Mouse (Mus musculus) bone marrow macrophage, adult 2 months (primary cell): ENCODE data around the gene Grip1. TPM values are rescaled to one million over a fixed set of nuclear protein-coding genes. Genes with fewer than 3 reads are reported as not detected.

Experiments
- H3K27ac ChIP-seq: 2 replicates; pipeline ENCODE4 v1.5.1; 2012; ENCODE audit warnings: low read depth, low read length; ENCODE audit not compliant: insufficient read depth
- H3K4me1 ChIP-seq: 2 replicates; pipeline ENCODE4 v1.6.1; 2012; ENCODE audit warnings: low read length; ENCODE audit not compliant: control insufficient read depth, insufficient read depth
- H3K4me3 ChIP-seq: 2 replicates; pipeline ENCODE4 v1.5.1; 2012; ENCODE audit warnings: mild to moderate bottlenecking, low read length, moderate library complexity; ENCODE audit not compliant: insufficient read depth
- CTCF ChIP-seq: IDR thresholded peaks from 2 replicates; pipeline ENCODE4 v1.5.1; 2012; ENCODE audit warnings: low read depth, mild to moderate bottlenecking, low read length, moderate library complexity
- POLR2A ChIP-seq: IDR thresholded peaks from 2 replicates; pipeline ENCODE4 v1.6.1; 2012; ENCODE audit warnings: mild to moderate bottlenecking, low read depth, low read length, borderline replicate concordance
- polyA plus RNA-seq: library from polyadenylated mRNA; stranded (reverse); fragments of >200 nt; gene quantifications from 2 replicates; pipeline ENCODE4 v1.2.4, GENCODE M21; 2012; ENCODE audit not compliant: missing spikeins, insufficient read depth, insufficient read length

The Grip1 gene
- polyA plus RNA-seq, 1 experiment = not detected

DNA sequence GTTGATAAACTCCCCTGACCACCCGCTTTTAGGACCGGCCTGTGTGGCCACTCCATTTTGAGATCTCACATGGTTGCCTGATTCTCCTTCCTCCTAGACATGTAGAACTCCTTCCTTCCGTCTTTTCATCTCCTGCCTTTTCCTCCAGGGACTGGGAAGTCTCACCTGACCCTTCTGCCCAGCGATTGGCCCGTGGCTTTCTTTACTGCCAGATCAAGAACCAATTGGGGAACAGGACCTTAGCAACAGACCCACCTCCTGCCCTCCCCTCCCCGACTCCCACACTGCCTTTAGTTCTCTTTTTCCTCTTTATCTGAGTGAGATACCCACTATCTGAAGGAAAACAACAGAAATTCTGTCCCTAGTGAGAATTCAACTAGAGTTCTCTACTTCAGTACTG, 180.9 kb downstream of the Grip1 start:
- Histone ChIP-seq H3K4me1 (no peaks in the 10 kb centered on the region), H3K4me3 (no peak overlapping the region), H3K27ac (no peak overlapping the region)
- TF ChIP-seq CTCF = no peak
- TF ChIP-seq POLR2A = no peak

DNA sequence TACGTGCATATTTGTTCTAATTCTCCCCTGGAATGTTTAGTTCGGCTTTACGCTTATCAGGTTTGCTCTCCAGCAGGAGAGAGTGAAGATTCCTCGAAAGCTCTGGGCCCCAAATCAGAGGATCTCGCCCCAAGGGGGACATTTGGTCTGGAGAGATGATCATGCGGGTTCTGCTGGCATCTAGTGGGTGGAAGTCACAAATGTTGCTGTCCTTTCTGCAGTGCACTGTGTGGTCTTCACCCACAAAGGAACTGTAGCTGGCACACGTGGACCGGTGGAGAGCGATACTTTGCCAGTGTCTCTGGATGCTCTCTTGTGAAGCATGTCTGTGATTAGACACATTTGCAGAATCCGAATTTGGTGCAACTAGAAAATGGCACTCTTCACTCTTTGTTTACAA, 186.9 kb downstream of the Grip1 start:
- Histone ChIP-seq H3K4me1 (no peaks in the 10 kb centered on the region), H3K27ac (no peak overlapping the region), H3K4me3 (no peak overlapping the region)
- TF ChIP-seq CTCF = no peak

DNA sequence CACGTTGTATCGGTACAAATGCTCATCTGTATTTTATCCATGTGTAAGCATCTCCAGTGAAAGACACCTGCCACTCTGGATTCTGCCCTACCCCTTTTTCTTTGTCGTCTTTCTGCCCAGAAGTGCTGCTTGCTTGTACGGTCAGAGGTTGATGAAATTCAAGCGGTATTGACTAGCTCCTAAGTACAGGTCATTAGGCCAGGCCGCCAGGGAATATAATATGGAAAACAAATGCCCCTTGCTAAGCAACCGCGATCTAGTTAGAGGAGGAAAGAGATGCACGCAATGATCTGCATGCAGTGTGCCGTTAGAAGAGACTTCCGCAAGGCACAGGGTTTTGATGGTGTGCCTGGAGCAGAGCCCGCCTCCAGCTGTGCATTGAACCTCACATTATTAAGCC, 187.4 kb downstream of the Grip1 start:
- Histone ChIP-seq H3K4me1 (no peaks in the 10 kb centered on the region), H3K27ac (no peak overlapping the region), H3K4me3 (no peak overlapping the region)
- TF ChIP-seq CTCF = no peak
- TF ChIP-seq POLR2A = no peak

DNA sequence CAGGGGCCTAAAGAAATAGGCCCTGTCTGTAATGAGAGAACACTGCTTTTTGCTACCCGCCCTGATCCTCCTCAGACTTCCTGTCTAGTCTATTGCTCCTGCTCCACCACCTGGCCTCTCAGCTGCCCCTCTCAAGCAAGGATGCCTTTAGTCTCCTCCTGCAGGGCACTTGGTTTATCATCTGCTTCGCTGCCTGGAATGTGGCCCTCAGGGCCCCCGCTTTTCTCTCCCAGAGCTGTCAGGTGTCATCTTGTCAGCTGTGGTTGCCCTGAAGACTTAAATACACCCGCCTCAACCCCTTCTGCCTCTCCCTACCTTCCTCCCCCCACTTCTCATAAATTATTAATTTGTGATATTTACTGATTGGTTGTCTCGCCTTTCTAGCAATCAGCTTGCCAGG, 190.7 kb downstream of the Grip1 start:
- Histone ChIP-seq H3K4me3 (no peak overlapping the region), H3K4me1 (no peaks in the 10 kb centered on the region), H3K27ac (no peak overlapping the region)
- no peak for TF ChIP-seq CTCF
- no peak for TF ChIP-seq POLR2A

DNA sequence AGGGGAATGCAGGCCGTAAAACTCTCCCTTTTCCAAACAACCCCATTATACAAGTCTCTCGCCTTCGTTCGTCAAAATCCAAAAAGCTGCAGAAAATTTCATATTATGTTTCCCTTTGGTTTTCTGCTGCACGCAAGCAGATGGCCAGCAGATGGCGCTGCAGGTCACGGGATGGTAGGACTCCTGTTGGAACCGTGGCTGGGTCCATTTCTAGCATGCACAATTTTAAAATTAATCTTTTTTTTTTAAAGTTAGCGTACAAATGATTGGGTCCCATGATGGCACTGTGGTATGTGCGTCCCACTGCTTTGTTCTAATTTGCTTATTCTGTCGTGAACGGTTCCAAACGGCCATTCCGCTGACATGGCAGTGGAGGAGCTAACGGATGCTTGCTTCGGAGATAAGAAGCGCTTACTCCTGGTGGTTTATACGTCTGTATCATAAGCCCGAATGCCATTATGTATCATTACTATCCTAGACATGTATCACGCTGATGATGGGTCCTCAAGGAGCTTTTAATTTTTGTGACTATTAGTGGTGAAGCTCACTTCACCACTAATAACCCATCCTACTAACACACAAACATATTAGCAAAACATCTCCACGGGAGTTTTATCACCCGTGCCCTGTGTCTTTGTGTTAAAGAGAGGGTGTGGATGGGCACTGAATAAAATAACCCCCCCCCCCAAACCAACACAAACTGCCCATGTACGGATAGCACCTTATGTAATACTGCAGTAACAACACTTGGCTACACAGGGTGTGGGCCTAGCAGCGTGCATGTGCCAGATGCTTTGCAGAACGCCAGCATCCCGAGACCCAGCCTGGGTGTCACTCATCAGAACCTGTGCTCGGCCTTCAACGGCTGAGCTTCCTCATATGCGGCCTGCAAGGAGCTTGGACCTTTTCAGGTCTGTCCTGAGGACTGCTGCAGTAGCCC, 193.1 kb downstream of the Grip1 start:
- Histone ChIP-seq H3K4me3 (no peak overlapping the region), H3K27ac (no peak overlapping the region), H3K4me1 (no peaks in the 10 kb centered on the region)
- TF ChIP-seq POLR2A = no peak
- peak; percentile 51 for TF ChIP-seq CTCF

DNA sequence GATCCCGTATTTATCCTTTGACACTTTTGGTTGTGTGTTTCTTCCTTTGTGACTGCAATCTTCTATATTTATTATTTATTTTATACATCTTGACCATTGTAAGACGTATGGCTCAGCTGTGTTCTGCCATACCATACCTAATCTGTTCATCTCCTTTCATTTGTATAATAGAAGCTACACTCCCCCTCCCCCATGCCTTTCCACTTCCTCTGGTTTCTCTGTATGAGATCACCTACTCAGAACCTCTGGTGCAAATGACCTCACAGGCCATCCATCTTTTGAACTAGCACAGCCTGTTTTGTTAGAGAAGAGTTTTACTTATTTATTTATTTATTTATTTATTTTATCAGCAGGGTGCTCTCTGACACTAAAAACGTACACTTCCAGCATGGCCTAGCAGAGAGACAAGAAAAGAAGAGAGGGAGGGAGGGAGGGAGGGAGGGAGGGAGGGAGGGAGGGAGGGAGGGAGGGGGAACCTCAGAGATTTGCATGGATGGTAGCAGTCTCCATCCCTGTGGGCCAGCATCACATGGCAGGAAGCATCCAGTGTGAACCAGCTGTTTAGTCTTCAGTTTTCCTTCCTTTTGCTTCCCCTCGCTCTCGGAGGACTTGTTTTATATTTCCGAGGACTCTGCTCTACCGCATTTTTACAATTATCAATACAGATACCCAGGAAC, 207.2 kb downstream of the Grip1 start:
- Histone ChIP-seq H3K4me3 (no peak overlapping the region), H3K4me1 (no peaks in the 10 kb centered on the region), H3K27ac (no peak overlapping the region)
- TF ChIP-seq CTCF (no peak), POLR2A (no peak)

DNA sequence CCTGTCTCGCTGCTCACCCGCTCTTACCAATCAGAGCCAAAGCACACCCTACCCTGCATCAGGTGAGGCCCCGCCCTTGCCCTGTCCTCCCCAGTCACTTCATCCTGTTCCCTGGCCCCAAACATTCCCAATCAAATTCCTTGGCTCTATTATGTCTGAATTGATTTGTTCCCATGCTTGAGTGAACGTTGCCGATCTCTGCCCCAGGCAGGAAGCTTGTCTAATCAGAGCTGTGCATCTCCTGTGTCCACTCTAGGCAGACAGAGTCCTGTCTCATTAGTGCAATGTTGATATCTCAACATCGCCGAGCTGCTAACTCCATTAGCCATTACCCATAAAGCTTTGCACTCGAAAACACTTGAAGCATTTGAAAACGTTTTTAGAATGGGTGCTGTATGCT, 210.0 kb downstream of the Grip1 start:
- Histone ChIP-seq H3K27ac (no peak overlapping the region), H3K4me1 (no peaks in the 10 kb centered on the region), H3K4me3 (no peak overlapping the region)
- TF ChIP-seq CTCF (no peak), POLR2A (no peak)

DNA sequence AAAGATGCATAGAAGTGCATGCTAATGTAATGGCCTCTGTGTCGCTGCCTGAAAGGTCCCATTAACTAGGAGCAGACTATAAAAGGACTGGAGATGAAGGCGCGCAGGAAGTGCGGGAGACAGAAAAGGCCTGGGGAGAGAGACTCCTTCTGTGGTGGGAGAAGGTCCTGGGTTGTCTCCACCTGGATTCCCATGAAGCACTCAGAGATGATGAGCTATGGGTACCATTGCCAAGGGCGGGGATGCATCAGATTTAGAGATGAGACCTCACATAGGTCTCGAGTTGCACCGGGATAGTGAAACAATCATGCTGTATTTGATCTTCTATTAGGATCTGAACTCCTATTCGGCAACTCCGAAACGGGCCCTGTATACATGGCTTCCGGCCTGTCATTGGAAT, 212.8 kb downstream of the Grip1 start:
- Histone ChIP-seq H3K4me1 (no peaks in the 10 kb centered on the region), H3K4me3 (no peak overlapping the region)
- TF ChIP-seq POLR2A (no peak), CTCF (no peak)

DNA sequence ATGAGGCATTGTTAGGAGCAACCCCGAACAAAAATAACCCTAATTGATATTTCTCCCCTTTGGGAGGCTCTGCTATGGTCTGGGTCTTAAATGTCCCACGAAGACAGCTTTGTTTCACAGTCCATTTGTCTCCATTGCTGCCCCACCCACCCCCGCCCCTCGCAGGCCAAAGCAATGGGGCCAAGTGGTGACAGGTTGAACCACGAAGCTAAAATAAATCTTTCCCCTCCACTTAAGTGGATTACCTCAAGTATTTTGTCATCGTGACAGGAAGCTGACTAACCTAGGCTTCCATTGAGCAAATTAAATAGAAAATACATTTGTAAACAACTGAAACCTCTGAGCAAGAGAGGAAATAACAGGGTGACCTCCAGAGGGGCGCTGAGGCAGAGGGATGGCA, 216.8 kb downstream of the Grip1 start:
- Histone ChIP-seq H3K27ac (no peak overlapping the region), H3K4me1 (no peaks in the 10 kb centered on the region), H3K4me3 (no peak overlapping the region)
- TF ChIP-seq CTCF = no peak
- no peak for TF ChIP-seq POLR2A

More for the DNA sequence above, 212.8 kb downstream of the Grip1 start:
- no peak overlapping the region for H3K27ac ChIP-seq

DNA sequence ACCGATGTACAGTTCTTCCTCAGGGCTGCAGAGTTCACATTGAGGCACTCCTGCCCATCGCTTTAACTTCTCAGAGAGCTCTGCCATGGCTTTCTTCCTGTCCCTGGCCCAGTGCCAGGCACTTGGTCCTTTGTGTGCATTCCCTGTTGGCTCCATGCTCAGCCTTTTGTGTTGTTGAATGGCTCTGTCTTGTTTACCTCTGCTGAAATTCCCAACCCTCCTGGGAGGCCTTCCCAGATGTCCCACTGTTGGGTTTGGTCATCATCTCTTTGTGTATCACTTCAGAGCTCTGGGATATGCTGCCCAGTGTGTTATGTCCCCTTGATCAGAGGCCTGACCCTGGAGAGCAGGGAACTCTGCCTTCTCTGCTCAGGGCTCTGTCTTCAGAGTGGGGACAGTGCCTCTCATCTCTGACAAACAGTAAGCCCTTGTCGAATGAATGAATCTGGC, 230.8 kb downstream of the Grip1 start:
- no peak overlapping the region for H3K4me3 ChIP-seq
- H3K4me1 ChIP-seq = no peaks in the 10 kb centered on the region
- H3K27ac ChIP-seq = no peak overlapping the region
- TF ChIP-seq CTCF = no peak
- TF ChIP-seq POLR2A = no peak
